Comparison of ENCODE assay signal across 30 mouse cellular contexts in the genomic region with DNA sequence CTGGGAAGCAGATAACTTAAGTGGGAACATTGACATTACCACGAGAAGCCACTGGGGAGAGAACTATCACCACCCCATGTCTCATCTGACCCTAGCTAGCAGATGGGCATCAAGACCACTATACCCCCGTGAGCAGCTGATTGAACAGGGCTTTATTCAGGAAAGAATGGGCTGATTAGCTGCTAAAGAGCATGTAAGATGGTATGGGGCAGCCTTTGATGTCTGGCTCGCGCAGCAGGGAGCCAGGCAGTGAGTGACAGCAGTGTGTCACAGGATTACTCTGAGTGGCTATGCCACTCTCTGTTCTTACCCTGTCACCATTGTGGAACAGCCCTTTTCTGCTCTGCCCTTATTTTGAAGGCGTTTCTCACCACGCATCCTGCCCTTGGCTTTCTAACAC. TPM values are rescaled to one million over a fixed set of nuclear protein-coding genes. Genes with fewer than 3 reads are reported as not detected.
DNase-seq lines count a peak whose midpoint lies in the region; ATAC-seq lines count a peak whose summit lies in the region.
"Had no signal": no experiment of that assay in that cellular context is flagged by ENCODE, and none has a peak within 500 bp of the region (broad histone marks: within the 10 kb centered on the region; RNA-seq: fewer than 3 reads in every experiment).

No protein-coding gene starts in this region.

- H3K4me2 ChIP-seq in forebrain, embryonic 12.5 days, result no peak overlapping the region
- no peak overlapping the region for H3K4me2 ChIP-seq in forebrain, embryonic 16.5 days (ENCODE audit: low read length)
- H3K4me2 ChIP-seq in midbrain, embryonic 11.5 days, result no peak overlapping the region
- no peak overlapping the region for H3K4me2 ChIP-seq in midbrain, embryonic 14.5 days (ENCODE audit: low read length)
- H3K4me2 ChIP-seq: embryonic facial prominence, embryonic 13.5 days; forebrain, embryonic 13.5 days; heart, embryonic 12.5 days; heart, embryonic 15.5 days; hindbrain, embryonic 12.5 days had no signal

- peaks cover 44% of the 10 kb centered on the region for H3K36me3 ChIP-seq in forebrain, embryonic 12.5 days (replicated peaks)
- 0 out of 2 replicates have a peak, but pooled peaks cover 2% of the 10 kb centered on the region for H3K36me3 ChIP-seq in forebrain, embryonic 16.5 days (ENCODE audit: control insufficient read depth, insufficient read depth)
- H3K36me3 ChIP-seq in midbrain, embryonic 11.5 days (ENCODE audit: control insufficient read depth, insufficient read depth, low read length), result no peaks in the 10 kb centered on the region
- H3K36me3 ChIP-seq in midbrain, embryonic 14.5 days (ENCODE audit: control insufficient read depth, insufficient read depth, low read length), result peaks cover 37% of the 10 kb centered on the region

- H3K9me3 ChIP-seq in forebrain, embryonic 12.5 days, result no peaks in the 10 kb centered on the region
- H3K9me3 ChIP-seq in forebrain, embryonic 16.5 days (ENCODE audit: control insufficient read depth, low read length), result no peaks in the 10 kb centered on the region
- H3K9me3 ChIP-seq in midbrain, embryonic 11.5 days (ENCODE audit: control insufficient read depth, low read length), result no peaks in the 10 kb centered on the region
- no peaks in the 10 kb centered on the region for H3K9me3 ChIP-seq in midbrain, embryonic 14.5 days (ENCODE audit: control insufficient read depth, low read length)
- H3K9me3 ChIP-seq: embryonic facial prominence, embryonic 10.5 days; embryonic facial prominence, embryonic 13.5 days; forebrain, embryonic 13.5 days; heart, embryonic 12.5 days; heart, embryonic 15.5 days; hindbrain, embryonic 12.5 days had no signal

- H3K9ac ChIP-seq in forebrain, embryonic 12.5 days, result 0 out of 2 replicates have a peak overlapping the region, but pooled peaks have one; percentile 21
- no peak overlapping the region for H3K9ac ChIP-seq in forebrain, embryonic 16.5 days (replicated peaks; ENCODE audit: low read depth, low read length)
- no peak overlapping the region for H3K9ac ChIP-seq in midbrain, embryonic 11.5 days (ENCODE audit: low read length)
- H3K9ac ChIP-seq in midbrain, embryonic 14.5 days (replicated peaks; ENCODE audit: low read length), result no peak overlapping the region
- H3K9ac ChIP-seq: embryonic facial prominence, embryonic 13.5 days; forebrain, embryonic 13.5 days; forebrain, postnatal 0 days; heart, embryonic 12.5 days; heart, embryonic 15.5 days; hindbrain, embryonic 12.5 days had no signal

- H3K4me1 ChIP-seq in forebrain, embryonic 12.5 days, result peaks cover 21% of the 10 kb centered on the region
- no peaks in the 10 kb centered on the region for H3K4me1 ChIP-seq in forebrain, embryonic 16.5 days (replicated peaks; ENCODE audit: control insufficient read depth, insufficient read depth, low read length)
- peaks cover 20% of the 10 kb centered on the region for H3K4me1 ChIP-seq in midbrain, embryonic 11.5 days (ENCODE audit: control insufficient read depth, insufficient read depth, low read length)
- H3K4me1 ChIP-seq in midbrain, embryonic 14.5 days (ENCODE audit: control insufficient read depth, insufficient read depth, low read length), result peaks cover 32% of the 10 kb centered on the region
- H3K4me1 ChIP-seq: embryonic facial prominence, embryonic 13.5 days; heart, embryonic 12.5 days; heart, embryonic 15.5 days had no signal

- peaks cover 24% of the 10 kb centered on the region for H3K27me3 ChIP-seq in forebrain, embryonic 12.5 days
- no peaks in the 10 kb centered on the region for H3K27me3 ChIP-seq in forebrain, embryonic 16.5 days (replicated peaks; ENCODE audit: control insufficient read depth, insufficient read depth, low read length)
- H3K27me3 ChIP-seq in midbrain, embryonic 11.5 days (ENCODE audit: control insufficient read depth, insufficient read depth, low read length), result peaks cover 23% of the 10 kb centered on the region; the same call in 1 of the 2 replicates
- H3K27me3 ChIP-seq in midbrain, embryonic 14.5 days (ENCODE audit: control insufficient read depth, insufficient read depth, low read length), result no peaks in the 10 kb centered on the region
- H3K27me3 ChIP-seq: embryonic facial prominence, embryonic 13.5 days; heart, embryonic 12.5 days; heart, embryonic 15.5 days; hindbrain, embryonic 12.5 days had no signal

- intact Hi-C loops in heart, postnatal 10 days (cut with DNase I), result no loop called here

- no peak overlapping the region for H3K27ac ChIP-seq in forebrain, embryonic 12.5 days
- no peak overlapping the region for H3K27ac ChIP-seq in forebrain, embryonic 16.5 days (ENCODE audit: low read length)
- no peak overlapping the region for H3K27ac ChIP-seq in midbrain, embryonic 11.5 days (ENCODE audit: low read depth, low read length)
- peak overlapping the region; percentile 63 for H3K27ac ChIP-seq in midbrain, embryonic 14.5 days (replicated peaks; ENCODE audit: low read depth, low read length)
- H3K27ac ChIP-seq: embryonic facial prominence, embryonic 10.5 days; embryonic facial prominence, embryonic 13.5 days; forebrain, embryonic 13.5 days; heart, embryonic 15.5 days; hindbrain, embryonic 12.5 days had no signal

- H3K4me3 ChIP-seq in forebrain, embryonic 12.5 days (replicated peaks), result no peak overlapping the region
- no peak overlapping the region for H3K4me3 ChIP-seq in forebrain, embryonic 16.5 days (replicated peaks; ENCODE audit: low read length)
- no peak overlapping the region for H3K4me3 ChIP-seq in midbrain, embryonic 11.5 days (ENCODE audit: low read depth, low read length)
- H3K4me3 ChIP-seq in midbrain, embryonic 14.5 days (replicated peaks; ENCODE audit: low read depth, low read length), result no peak overlapping the region
- H3K4me3 ChIP-seq: embryonic facial prominence, embryonic 10.5 days; embryonic facial prominence, embryonic 13.5 days; erythroblast, embryonic 14.5 days; forebrain, embryonic 13.5 days; heart, embryonic 12.5 days; heart, embryonic 15.5 days; hindbrain, embryonic 12.5 days had no signal

- ATAC-seq in forebrain, embryonic 12.5 days (ENCODE audit: low FRiP score), result no peak
- ATAC-seq in forebrain, embryonic 16.5 days, result no peak
- peak; percentile 71; the same call in 1 of the 2 replicates for ATAC-seq in midbrain, embryonic 11.5 days (ENCODE audit: low FRiP score)
- ATAC-seq in midbrain, embryonic 14.5 days (ENCODE audit: low FRiP score, low TSS enrichment), result peak; percentile 78
- ATAC-seq: activated CD4-positive, CD25-positive, alpha-beta regulatory T cell, adult 4 months; forebrain, embryonic 13.5 days; forebrain, postnatal 0 days; hindbrain, embryonic 16.5 days had no signal

- 36% methylated on average over 6 of the region's 6 CpGs for WGBS in forebrain, embryonic 12.5 days
- 40% methylated on average over 6 of the region's 6 CpGs for WGBS in forebrain, embryonic 16.5 days
- WGBS in midbrain, embryonic 11.5 days, result 19% methylated on average over 6 of the region's 6 CpGs
- WGBS in midbrain, embryonic 14.5 days, result 10% methylated on average over 6 of the region's 6 CpGs

- peak; percentile 86 for DNase-seq in midbrain, embryonic 11.5 days (ENCODE audit: low spot score, missing footprints)
- peak; percentile 66 for DNase-seq in midbrain, embryonic 14.5 days
- DNase-seq in retina, embryonic 14.5 days (ENCODE audit: low spot score), result peak; percentile 5
- DNase-seq in heart, postnatal 10 days, result no peak
- DNase-seq in adipocyte (ENCODE audit: low spot score), result no peak
- DNase-seq in cerebellum, postnatal 10 days, result no peak
- DNase-seq: adrenal gland, postnatal 10 days; adrenal gland, postnatal 36 days; cerebellum, adult 18-20 months; cerebellum, adult 9-10 months; cerebellum, postnatal 36 days; embryo, embryonic 11 days; forebrain, postnatal 0 days; gastrocnemius, postnatal 25 days; heart, adult 18-20 months; heart, postnatal 14 days; heart, postnatal 4 days had no signal

RNA-seq across cellular contexts. Expression of gene Barhl1, which starts 22.9 kb away (rescaled TPM):
- polyA plus RNA-seq in forebrain, embryonic 12.5 days (2016; fragmentation: Nextera tagmentation; extraction: Ambion mirVana), result 4.4 and 5.7 TPM in 2 replicates
- 0.83 and 0.89 TPM in 2 replicates for polyA plus RNA-seq in forebrain, embryonic 16.5 days (2015; fragmentation: Nextera tagmentation; extraction: Ambion mirVana)
- 12.2 and 12.7 TPM in 2 replicates for polyA plus RNA-seq in midbrain, embryonic 11.5 days (2014; fragmentation: Nextera tagmentation; extraction: Ambion mirVana)
- polyA plus RNA-seq in midbrain, embryonic 14.5 days (2014; fragmentation: Nextera tagmentation; extraction: Ambion mirVana), result 58.4 and 61.6 TPM in 2 replicates
- total RNA-seq in heart, postnatal 10 days (2021), result not detected
- total RNA-seq: adrenal gland, adult 18-20 months; adrenal gland, postnatal 36 days; gastrocnemius, adult 8-10 months; gastrocnemius, postnatal 25 days; heart, adult 18-20 months; heart, postnatal 14 days; heart, postnatal 4 days had no signal
- polyA plus RNA-seq: activated CD4-positive, CD25-positive, alpha-beta regulatory T cell, adult 4 months; embryonic facial prominence, embryonic 13.5 days; erythroblast, embryonic 14.5 days; heart, embryonic 12.5 days; heart, embryonic 15.5 days had no signal

RNA-seq across cellular contexts. Expression of gene Ddx31, which starts 53.3 kb away (rescaled TPM):
- 18.8 TPM in 2 replicates for polyA plus RNA-seq in forebrain, embryonic 12.5 days (2016; fragmentation: Nextera tagmentation; extraction: Ambion mirVana)
- polyA plus RNA-seq in forebrain, embryonic 16.5 days (2015; fragmentation: Nextera tagmentation; extraction: Ambion mirVana), result 17.3 and 17.6 TPM in 2 replicates
- 18.8 and 20.7 TPM in 2 replicates for polyA plus RNA-seq in midbrain, embryonic 11.5 days (2014; fragmentation: Nextera tagmentation; extraction: Ambion mirVana)
- polyA plus RNA-seq in midbrain, embryonic 14.5 days (2014; fragmentation: Nextera tagmentation; extraction: Ambion mirVana), result 11.8 and 14.4 TPM in 2 replicates
- 1 to 10 TPM; 3.9 to 5.0 TPM for total RNA-seq in heart, postnatal 10 days (2021)

RNA-seq across cellular contexts. Expression of gene Gtf3c4, which starts 53.4 kb away (rescaled TPM):
- polyA plus RNA-seq in forebrain, embryonic 12.5 days (2016; fragmentation: Nextera tagmentation; extraction: Ambion mirVana), result 31.0 and 33.4 TPM in 2 replicates
- 21.2 and 24.7 TPM in 2 replicates for polyA plus RNA-seq in forebrain, embryonic 16.5 days (2015; fragmentation: Nextera tagmentation; extraction: Ambion mirVana)
- 32.2 and 34.3 TPM in 2 replicates for polyA plus RNA-seq in midbrain, embryonic 11.5 days (2014; fragmentation: Nextera tagmentation; extraction: Ambion mirVana)
- polyA plus RNA-seq in midbrain, embryonic 14.5 days (2014; fragmentation: Nextera tagmentation; extraction: Ambion mirVana), result 32.0 and 38.5 TPM in 2 replicates
- total RNA-seq in heart, postnatal 10 days (2021), result 10 to 100 TPM; 21.9 to 27.2 TPM

Comparison
In these comparisons a context has a peak if more than half of its experiments do, and no peak if none do; other contexts are left out.
1. ATAC-seq: peak in midbrain, embryonic 11.5 days (single experiment) and midbrain, embryonic 14.5 days (single experiment); none in forebrain, embryonic 12.5 days (single experiment) and forebrain, embryonic 16.5 days (single experiment).
2. DNase-seq: peak in midbrain, embryonic 11.5 days (single experiment), midbrain, embryonic 14.5 days (single experiment) and retina, embryonic 14.5 days (single experiment); none in heart, postnatal 10 days (0 of 2), adipocyte (single experiment) and cerebellum, postnatal 10 days (0 of 2).